Mouse (Mus musculus): Measurements from ENCODE around the gene Mroh2a.

Mroh2a gene

DNA sequence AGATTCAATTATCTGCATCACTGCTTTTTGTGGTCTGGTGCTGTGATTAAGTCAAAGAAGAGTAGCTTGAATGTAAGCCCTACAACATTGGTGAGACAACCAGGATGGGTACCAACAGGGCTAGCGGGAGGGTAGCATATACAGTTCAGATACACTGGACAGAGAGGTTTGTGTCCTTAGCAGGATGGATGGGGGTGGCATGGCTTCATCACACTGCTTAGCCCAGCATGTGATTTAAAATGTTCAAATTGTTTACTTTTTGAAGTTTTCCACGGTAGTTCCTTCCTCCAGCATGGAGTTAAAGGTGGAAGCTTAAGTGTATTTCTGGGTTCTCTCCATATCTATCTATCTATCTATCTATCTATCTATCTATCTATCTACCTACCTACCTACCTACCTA lies 62.4 kb downstream of the Mroh2a start:
- in situ Hi-C loops (cut with MboI, MseI), result no loop called here

- in situ Hi-C loops (cut with MboI, MseI), result no loop called here
These were observed 63.1 kb downstream of the Mroh2a start for GRCm38 (mm10) chr1:88289917-88290316.

DNA sequence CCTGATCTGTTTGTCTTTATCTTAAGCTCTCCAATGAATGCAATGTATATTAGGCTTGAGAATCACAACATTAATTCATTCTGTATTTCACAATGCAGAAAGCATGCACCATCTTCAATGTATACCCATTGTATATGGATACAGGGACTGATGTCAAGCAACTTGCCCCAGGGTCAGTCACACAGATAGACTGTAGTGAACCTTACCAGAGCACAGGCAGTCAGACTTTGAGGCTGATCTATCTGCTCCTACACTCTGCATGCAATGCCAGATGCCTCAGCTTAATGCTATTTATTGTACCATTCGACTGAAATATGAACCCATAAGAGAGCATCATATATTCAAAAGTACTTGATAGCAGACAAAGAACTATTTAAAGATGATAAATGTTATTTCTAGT lies 63.7 kb downstream of the Mroh2a start:
- in situ Hi-C loops (cut with MboI, MseI), result no loop called here

- in situ Hi-C loops (cut with MboI, MseI), result no loop called here
These were observed 64.7 kb downstream of the Mroh2a start for GRCm38 (mm10) chr1:88291409-88292005.

DNA sequence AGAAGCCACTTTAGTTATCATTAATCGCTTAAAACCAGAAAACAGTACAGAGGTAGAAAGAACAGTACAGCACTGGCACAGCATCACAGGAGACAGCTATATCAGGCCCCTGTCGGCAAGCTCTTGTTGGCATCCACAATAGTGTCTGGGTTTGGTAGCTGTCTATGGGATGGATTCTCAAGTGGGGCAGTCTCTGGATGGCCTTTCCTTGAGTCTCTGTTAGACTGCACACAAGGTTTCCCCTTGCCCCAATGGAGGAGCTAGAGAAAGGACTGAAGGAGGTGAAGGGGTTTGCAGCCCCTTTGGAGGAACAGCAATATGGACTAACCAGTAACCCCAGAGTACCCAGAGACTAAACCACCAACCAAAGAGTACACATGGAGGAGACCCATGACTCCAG lies 65.3 kb downstream of the Mroh2a start:
- in situ Hi-C loops (cut with MboI, MseI), result no loop called here

- in situ Hi-C loops (cut with MboI, MseI), result no loop called here
These were observed 67.9 kb downstream of the Mroh2a start for GRCm38 (mm10) chr1:88294650-88295049.

- in situ Hi-C loops (cut with MboI, MseI), result no loop called here
These were observed 69.6 kb downstream of the Mroh2a start for GRCm38 (mm10) chr1:88296171-88296920.

DNA sequence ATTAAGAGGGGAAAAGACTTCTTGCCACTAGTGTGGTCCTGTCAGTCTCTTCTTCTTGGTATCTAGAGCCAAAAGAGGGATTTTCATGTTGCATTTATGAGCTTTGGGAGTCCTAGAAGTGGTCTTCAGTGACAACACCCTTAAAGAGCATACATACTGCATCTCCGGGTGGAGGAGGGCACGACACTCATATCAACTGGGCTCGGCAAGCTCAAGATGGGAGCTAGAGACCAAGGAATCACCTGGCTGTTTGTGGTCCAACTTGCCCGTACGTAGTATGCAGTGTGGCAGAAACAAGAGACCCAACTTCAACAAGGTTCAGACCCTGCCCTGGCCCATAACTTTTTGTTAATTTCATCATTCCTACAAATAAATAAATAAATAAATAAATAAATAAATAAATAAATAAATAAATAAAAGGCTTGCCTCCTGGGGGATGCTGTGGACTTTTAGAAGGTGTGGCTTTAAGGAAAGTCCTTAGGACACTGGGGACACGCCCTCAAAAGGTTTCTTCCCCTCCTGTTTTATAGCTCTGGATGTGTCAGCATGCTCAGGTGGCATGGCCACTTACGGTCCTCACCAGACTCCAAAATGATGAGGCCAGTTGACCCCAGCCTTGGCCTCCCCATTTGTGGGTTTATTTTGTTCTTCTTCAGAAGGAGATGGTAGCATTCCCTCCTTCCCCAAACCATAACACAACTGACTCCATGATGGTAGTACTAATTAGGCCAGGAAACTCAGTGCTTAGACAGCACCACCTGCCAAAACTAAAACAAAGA lies 70.9 kb downstream of the Mroh2a start:
- in situ Hi-C loops (cut with MboI, MseI), result no loop called here

- in situ Hi-C loops (cut with MboI, MseI), result no loop called here
These were observed 72.1 kb downstream of the Mroh2a start for GRCm38 (mm10) chr1:88298686-88299528.

DNA sequence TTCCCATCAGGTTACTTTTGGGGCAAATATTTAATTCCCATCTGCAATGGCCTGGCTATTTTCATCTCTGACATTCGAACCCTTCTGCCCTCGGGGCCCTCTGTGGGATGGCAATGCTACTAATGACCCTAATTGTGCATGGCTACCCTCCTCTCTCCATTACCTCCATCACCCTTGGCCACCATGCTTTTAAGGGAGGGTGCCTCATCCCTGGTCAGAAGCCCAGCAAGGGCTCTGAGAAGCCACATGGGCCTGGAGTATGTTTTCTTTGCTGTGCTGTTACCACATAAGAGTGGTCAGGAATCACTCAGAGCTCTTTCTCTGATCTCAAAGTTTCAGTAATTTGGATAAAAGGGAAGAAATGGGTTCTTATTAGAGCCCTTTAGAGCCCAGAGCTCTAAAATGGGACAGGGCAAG lies 72.8 kb downstream of the Mroh2a start:
- in situ Hi-C loops (cut with MboI, MseI), result no loop called here

GRCm38 (mm10) chr1:88300301-88301050 lies 73.7 kb downstream of the Mroh2a start:
- in situ Hi-C loops (cut with MboI, MseI), result no loop called here

DNA sequence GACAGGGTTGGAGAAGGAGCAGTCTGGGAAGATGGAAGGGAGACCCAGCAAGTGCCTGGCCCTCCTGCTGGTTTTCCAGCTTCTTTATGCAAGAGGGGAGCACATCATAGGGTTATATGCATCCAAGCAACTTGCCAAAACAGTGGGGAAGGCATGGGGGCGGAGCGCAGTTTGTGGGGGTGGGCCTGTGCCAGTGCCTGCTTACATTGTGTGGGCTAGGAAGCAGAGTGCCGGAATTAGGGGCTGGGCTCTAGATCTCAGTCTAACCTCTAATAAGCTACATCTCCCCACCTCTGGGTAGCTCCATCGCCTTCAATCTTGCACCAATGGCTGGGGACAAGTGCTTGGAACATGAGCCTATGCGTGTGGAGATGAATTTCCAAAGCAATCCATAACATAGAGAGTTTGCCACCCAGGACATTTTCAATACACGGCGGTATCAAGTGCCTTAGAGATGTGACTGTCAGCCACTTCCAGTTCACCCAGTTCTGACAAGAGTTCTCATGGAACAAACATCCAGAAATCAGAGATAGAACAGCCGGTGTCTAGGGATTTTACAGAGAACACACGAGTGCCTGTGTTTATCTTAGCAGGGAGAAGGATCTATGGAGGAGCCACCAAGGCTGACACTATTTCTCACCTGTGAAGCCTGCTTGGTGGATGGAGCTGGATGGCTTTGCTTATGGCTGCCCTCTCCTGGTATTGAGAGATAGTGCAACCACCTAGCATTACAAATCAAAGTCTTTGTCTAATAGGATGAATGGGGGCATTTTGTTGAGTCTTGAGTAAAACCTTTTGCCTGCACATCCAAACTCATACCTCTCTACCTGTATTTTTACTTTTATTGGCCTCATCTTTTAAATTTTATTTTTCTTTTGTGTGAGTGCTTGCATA lies 74.6 kb downstream of the Mroh2a start:
- in situ Hi-C loops (cut with MboI, MseI), result no loop called here

DNA sequence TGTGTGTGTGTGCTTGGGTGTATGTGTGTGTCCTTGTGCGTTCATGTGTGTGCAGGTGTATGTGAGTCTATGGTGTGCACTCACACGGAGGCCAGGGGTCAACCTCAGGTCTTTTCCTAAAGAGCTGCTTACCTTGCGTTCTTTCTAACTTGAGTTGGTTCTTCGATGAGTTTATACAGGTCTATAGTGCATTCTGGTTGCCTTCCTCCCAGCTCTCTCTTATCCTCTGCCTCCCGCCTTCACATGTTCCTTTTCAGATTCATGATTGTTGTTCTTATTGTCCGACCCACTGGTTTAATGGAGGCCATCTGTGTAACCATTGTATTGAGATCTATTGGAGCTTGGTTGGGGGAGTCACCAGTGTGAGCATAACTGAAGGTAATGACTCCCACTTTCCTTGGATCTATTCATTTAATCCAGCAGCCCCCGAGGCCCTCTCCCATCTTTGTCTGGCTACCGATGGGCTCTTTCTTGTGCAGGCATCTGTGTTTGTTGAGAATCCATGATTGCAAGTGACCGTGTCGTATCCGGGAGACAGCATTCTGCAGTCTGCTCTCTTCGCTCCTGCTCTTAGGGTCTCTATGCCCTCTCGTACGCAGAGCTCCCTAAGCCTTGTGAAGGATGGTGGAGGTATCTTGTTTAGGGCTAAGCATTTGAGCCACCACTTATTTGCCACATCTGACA lies 75.4 kb downstream of the Mroh2a start:
- in situ Hi-C loops (cut with MboI, MseI), result no loop called here

DNA sequence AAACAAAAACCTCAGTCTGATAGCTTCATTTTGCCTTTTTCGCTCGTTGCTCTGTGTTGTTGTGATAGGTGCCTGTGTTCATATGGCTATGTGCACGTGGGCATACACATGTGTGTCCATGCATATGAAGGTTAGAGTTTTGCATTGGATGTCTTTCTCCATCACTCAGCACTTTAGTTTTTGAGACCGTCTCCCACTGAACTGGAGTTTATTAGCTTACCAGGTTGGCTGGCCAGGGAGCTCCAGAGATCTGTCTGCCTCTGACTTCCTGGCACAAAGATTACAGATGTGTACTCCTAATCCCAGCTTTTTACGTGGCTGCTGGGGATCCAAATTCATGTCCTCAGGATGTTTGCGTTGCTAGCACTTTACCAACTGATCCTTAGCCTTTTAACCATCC lies 77.0 kb downstream of the Mroh2a start:
- in situ Hi-C loops (cut with MboI, MseI), result no loop called here

GRCm38 (mm10) chr1:88304261-88304985 lies 77.6 kb downstream of the Mroh2a start:
- in situ Hi-C loops (cut with MboI, MseI), result no loop called here

- in situ Hi-C loops (cut with MboI, MseI), result no loop called here
These were observed 78.4 kb downstream of the Mroh2a start for GRCm38 (mm10) chr1:88305018-88305795.

DNA sequence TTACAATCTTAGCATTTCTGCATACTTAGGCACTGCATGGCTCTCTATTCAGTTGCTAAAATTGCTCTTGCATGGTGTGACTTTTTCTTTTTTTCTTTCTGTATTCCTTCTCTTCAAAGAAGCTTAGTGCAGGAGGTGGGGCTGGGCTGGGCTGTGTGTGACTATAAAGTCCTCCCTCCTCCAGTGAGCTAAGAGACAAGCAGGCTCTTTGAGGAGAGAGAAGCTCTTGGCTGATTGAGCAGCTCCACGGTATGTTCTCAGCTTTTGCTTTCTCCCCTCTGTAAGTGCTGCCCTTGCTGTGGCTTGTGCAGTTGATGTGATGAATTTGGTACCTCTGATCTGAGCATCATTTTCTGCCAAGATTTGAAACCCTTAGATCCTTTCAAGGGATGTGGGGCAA lies 79.8 kb downstream of the Mroh2a start:
- in situ Hi-C loops (cut with MboI, MseI), result no loop called here

- in situ Hi-C loops (cut with MboI, MseI), result no loop called here
These were observed 80.4 kb downstream of the Mroh2a start for GRCm38 (mm10) chr1:88307180-88307579.

Measured in T-helper 17 cell (primary cell).